Mouse (Mus musculus) heart, postnatal 0 days (tissue): ENCODE measurements around the gene Stag1. TPM values are rescaled to one million over a fixed set of nuclear protein-coding genes. Genes with fewer than 3 reads are reported as not detected.

Experiments used
- ATAC-seq: fragments of 200-750 bp; cut with Nextera tagmentation; 2 replicates; pipeline ENCODE4 v1.8.0; 2017; ENCODE audit warnings: low read depth, moderate number of reproducible peaks, moderate library complexity; ENCODE audit not compliant: insufficient read depth
- DNase-seq: peaks from one replicate; pipeline ENCODE4 v3.0.0-alpha.2; 2016; ENCODE audit warnings: low spot score
- H3K27ac ChIP-seq: fragments of 300-500 bp; sonication (generic); 2 replicates; pipeline ENCODE4 v1.5.1; 2014; ENCODE audit warnings: low read depth, mild to moderate bottlenecking
- H3K27me3 ChIP-seq: fragments of 300-500 bp; sonication (generic); 2 replicates; pipeline ENCODE4 v1.6.1; 2014; ENCODE audit warnings: low read length, mixed read lengths; ENCODE audit not compliant: control insufficient read depth, insufficient read depth
- H3K36me3 ChIP-seq: fragments of 300-500 bp; sonication (generic); replicated peaks from 2 replicates; pipeline ENCODE4 v1.6.1; 2014; ENCODE audit warnings: low read length, mixed read lengths; ENCODE audit not compliant: control insufficient read depth, insufficient read depth
- H3K4me1 ChIP-seq: fragments of 300-500 bp; sonication (generic); 2 replicates; pipeline ENCODE4 v1.6.1; 2014; ENCODE audit warnings: antibody characterized with exemption; ENCODE audit not compliant: control insufficient read depth, insufficient read depth
- H3K4me2 ChIP-seq: fragments of 300-500 bp; sonication (generic); 2 replicates; pipeline ENCODE4 v1.6.1; 2014; ENCODE audit warnings: low read depth, mild to moderate bottlenecking, low read length, moderate library complexity
- H3K4me3 ChIP-seq: fragments of 300-500 bp; sonication (generic); 2 replicates; pipeline ENCODE4 v1.5.1; 2014; ENCODE audit warnings: low read depth, low read length
- H3K9ac ChIP-seq: fragments of 300-500 bp; sonication (generic); replicated peaks from 2 replicates; pipeline ENCODE4 v1.6.1; 2014; ENCODE audit warnings: low read depth, low read length, mixed read lengths
- H3K9me3 ChIP-seq: fragments of 300-500 bp; sonication (generic); replicated peaks from 2 replicates; pipeline ENCODE4 v1.6.1; 2016; ENCODE audit warnings: low read length; ENCODE audit not compliant: control insufficient read depth
- CTCF ChIP-seq: IDR thresholded peaks from 2 replicates; pipeline ENCODE4 v1.5.1; 2016; ENCODE audit warnings: antibody characterized with exemption, control low read depth, low read depth
- EP300 ChIP-seq: IDR thresholded peaks from 2 replicates; pipeline ENCODE4 v1.6.1; 2016; ENCODE audit warnings: antibody characterized with exemption, low read depth
- WGBS: fragments of 180-500 bp; shearing (Covaris S2); extraction: QIAGEN DNeasy Blood & Tissue Kit; methylation state at CpG from one replicate; pipeline ENCODE4 v1.1.7; 2014; 5-methylcytosine and 5-hydroxymethylcytosine counted together
- polyA plus RNA-seq: library from polyadenylated mRNA; unstranded; fragments of >200 nt; fragmentation: Nextera tagmentation; extraction: Ambion mirVana; gene quantifications from 2 replicates; pipeline ENCODE4 v1.2.1, GENCODE M21; 2015
- total RNA-seq: library from RNA; depleted of rRNA; stranded (reverse); fragments of >200 nt; gene quantifications from 2 replicates; pipeline ENCODE4 v1.2.3, GENCODE M21; 2014; ENCODE audit warnings: low replicate concordance

Gene Stag1
- total and polyA plus RNA-seq, 2 experiments from 2014 or later = 24.9 to 30.7 TPM

- Histone ChIP-seq H3K36me3 (no peaks in the 10 kb centered on the region), H3K4me1 (peaks cover 3% of the 10 kb centered on the region; the same call in 1 of the 2 replicates), H3K27ac (no peak overlapping the region), H3K9me3 (0 out of 2 replicates have a peak, but pooled peaks cover 4% of the 10 kb centered on the region), H3K4me2 (no peak overlapping the region), H3K9ac (no peak overlapping the region), H3K4me3 (no peak overlapping the region), H3K27me3 (no peaks in the 10 kb centered on the region)
- no peak for TF ChIP-seq EP300
- TF ChIP-seq CTCF = no peak
- ATAC-seq = no peak
- no peak for DNase-seq
These were observed 63.0 kb downstream of the Stag1 start for GRCm38 (mm10) chr9:100660587-100660986.

DNA sequence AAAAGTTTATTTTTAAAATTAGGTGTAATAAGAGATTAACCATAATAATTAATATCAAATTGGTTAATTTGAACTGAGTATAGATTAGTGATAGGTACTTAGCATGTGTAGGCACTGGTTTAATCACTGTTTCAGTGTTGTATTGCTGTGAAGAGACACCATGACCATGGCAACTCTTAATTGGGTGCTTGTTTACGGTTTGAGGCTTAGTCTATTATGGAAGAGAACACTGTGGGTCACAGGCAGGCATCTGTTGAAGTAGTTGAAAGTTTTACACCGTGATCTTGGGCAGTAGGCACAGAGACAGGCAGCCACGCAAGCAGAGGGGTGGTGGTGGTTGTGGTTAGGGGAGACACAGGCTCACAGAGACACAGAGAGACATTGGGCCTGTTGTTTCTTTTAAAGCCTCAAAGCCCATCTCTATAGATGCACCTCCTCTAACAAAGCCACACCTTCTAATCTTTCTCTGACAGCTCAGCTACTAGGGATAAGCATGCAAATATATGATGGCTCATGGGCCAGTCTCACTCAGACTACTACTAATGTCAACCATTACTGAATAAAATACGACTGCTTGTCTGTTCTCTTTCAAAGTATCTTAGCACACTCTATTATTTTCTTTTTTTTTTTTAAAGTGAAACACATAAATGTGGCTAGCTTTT lies 66.0 kb downstream of the Stag1 start:
- H3K27ac ChIP-seq = no peak overlapping the region
- 82% methylated on average over 4 of the region's 4 CpGs for WGBS
- H3K9me3 ChIP-seq = 0 out of 2 replicates have a peak, but pooled peaks cover 4% of the 10 kb centered on the region
- no peaks in the 10 kb centered on the region for H3K4me1 ChIP-seq
- H3K9ac ChIP-seq = no peak overlapping the region
- no peak for DNase-seq
- no peak overlapping the region for H3K4me3 ChIP-seq
- no peak for ATAC-seq
- no peak overlapping the region for H3K4me2 ChIP-seq
- no peaks in the 10 kb centered on the region for H3K27me3 ChIP-seq
- H3K36me3 ChIP-seq = no peaks in the 10 kb centered on the region
- TF ChIP-seq CTCF (no peak), EP300 (no peak)

- Histone ChIP-seq H3K27ac (no peak overlapping the region), H3K36me3 (no peaks in the 10 kb centered on the region), H3K4me3 (no peak overlapping the region), H3K9ac (no peak overlapping the region), H3K4me2 (no peak overlapping the region), H3K4me1 (no peaks in the 10 kb centered on the region), H3K27me3 (no peaks in the 10 kb centered on the region), H3K9me3 (no peaks in the 10 kb centered on the region)
- DNase-seq = no peak
- TF ChIP-seq CTCF (no peak), EP300 (no peak)
- WGBS = 79% methylated on average over 5 of the region's 5 CpGs
- no peak for ATAC-seq
These were observed 72.6 kb downstream of the Stag1 start for GRCm38 (mm10) chr9:100670151-100670550.

GRCm38 (mm10) chr9:100679036-100679435 lies 81.4 kb downstream of the Stag1 start:
- no peak for ATAC-seq

DNA sequence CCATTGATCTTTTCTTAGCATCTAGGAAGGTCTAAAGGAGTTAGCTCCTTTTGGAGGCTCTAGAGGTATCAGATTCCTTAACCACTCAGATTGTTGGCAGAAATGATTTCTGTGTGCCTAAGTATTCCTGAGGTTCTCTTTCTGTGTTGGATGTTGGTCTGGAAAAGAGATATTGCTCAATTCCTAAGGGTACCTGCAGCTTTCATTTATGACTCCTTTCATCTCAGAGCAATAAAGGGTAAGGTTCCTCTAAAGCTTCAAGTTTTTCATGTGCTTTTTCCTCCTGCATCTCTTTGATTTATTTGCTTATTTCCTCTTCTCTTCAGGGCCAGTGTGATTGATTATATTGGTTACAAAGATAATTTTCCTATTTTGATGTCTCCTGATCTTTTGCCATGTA lies 84.7 kb downstream of the Stag1 start:
- H3K9me3 ChIP-seq = no peaks in the 10 kb centered on the region
- no peaks in the 10 kb centered on the region; the same call in 1 of the 2 replicates for H3K4me1 ChIP-seq
- DNase-seq (no peak), ATAC-seq (no peak)
- no peaks in the 10 kb centered on the region for H3K36me3 ChIP-seq
- no peak overlapping the region for H3K27ac ChIP-seq
- no peaks in the 10 kb centered on the region for H3K27me3 ChIP-seq
- no peak overlapping the region for H3K4me2 ChIP-seq
- no peak overlapping the region for H3K9ac ChIP-seq
- TF ChIP-seq CTCF = no peak
- TF ChIP-seq EP300 = no peak
- no peak overlapping the region for H3K4me3 ChIP-seq

More at GRCm38 (mm10) chr9:100679036-100679435, 81.4 kb downstream of the Stag1 start:
- DNase-seq = no peak
- Histone ChIP-seq H3K9ac (no peak overlapping the region), H3K4me3 (no peak overlapping the region), H3K27me3 (no peaks in the 10 kb centered on the region), H3K4me2 (no peak overlapping the region), H3K27ac (no peak overlapping the region), H3K9me3 (no peaks in the 10 kb centered on the region), H3K36me3 (no peaks in the 10 kb centered on the region), H3K4me1 (no peaks in the 10 kb centered on the region; the same call in 1 of the 2 replicates)
- TF ChIP-seq CTCF = no peak
- TF ChIP-seq EP300 = no peak
